Mouse (Mus musculus): ENCODE results near the gene Astn2.

Gene Astn2

DNA sequence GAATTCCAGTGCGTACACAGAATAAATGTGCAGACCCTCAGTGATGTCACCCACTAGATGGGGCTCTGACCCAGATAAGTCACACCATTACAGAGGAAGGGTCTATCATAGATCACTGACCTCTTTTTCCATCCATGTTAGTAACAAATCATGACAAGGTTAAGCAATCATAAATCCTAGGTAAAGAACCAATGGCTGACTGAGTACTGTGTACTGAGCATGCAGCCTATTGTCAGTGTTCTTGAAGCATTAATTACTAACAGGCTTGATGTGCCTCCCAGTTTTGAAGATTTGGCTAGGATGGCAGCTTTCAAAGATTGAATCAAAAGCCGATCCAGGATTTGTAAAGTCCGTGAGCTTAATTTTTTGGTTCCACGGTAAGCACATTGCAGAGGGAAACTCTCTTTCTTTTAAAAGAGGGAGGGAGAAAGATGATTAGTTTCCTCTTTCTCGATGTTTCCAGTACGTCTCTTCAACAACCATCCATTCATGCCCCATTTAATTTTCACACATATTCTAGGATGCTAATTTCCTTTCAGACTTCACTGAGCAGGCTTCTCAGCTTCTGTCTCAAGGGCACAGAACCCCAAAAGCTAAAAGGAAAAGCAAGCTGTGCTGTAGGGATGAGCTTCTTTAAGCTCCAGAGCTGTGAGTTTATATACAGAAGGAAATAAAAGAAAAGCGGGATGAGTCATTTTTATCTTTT lies 93.9 kb downstream of the Astn2 start:
- no peak for DNase-seq

DNA sequence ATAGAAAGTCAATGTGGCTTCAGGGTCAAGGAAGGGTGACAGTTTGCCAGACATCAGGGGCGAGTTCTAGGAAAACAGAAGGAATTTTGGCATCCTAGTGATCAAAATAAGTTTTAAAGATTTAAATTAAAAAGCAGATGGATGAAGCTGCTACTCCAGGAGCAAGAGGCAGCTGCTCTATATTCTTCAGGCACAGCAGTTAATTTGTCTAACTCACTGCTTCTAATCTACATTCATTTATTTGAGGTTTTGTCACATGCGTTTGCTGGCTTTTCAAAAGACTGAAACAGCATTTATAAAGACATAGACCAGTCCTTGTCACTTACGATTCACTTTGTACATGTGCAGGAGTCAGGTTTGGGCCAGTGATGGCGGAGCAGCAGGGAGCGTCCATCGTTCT lies 98.0 kb downstream of the Astn2 start:
- DNase-seq = no peak

DNA sequence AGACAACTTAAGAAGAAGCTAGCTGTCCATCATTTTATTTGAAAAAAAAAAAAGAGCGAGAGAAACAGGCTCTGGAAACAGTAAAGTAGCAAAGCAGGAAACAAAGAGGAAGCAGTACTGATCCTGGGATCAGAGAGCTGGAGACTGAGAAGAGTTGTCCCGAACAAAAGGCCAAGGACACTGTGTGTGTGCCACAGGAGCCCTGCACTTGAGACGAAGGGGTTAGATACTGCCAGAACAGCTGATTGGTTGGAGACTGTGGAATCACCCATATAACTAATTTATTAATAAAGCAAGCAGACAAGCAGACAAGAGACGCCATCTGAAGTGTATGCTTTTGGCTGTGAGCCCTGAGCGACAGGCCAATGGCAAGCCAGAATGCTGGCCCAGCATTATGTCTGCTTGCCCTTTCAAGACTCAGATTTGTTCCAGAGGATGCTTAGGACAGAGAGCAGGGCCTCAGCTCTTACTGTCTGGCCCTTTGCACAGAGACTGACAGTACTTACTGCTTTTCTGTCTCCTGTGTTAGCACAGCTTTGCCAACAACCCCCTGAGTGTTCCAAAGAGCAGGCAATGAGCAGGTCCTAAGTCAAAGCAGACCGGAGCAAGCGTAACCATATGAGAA lies 101.6 kb downstream of the Astn2 start:
- no peak for DNase-seq

DNA sequence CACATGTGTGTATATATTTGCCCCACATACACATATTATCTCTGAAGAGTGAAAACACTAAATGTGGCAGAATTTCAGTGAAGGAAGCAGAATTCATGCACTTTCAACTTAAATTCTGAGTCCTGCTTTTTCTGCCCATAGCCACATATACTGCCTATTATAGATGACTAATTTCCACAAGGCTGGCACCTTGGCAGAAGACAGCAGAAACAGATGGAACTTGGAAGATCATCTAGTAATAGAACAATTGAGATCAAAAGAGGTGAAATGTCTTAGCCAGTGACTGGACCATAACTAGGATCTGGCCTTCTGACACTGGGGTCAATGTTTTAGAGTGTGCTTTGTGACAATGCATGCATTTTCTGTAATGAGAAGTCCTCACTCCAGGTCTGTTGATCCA lies 119.4 kb downstream of the Astn2 start:
- no peak for DNase-seq

DNA sequence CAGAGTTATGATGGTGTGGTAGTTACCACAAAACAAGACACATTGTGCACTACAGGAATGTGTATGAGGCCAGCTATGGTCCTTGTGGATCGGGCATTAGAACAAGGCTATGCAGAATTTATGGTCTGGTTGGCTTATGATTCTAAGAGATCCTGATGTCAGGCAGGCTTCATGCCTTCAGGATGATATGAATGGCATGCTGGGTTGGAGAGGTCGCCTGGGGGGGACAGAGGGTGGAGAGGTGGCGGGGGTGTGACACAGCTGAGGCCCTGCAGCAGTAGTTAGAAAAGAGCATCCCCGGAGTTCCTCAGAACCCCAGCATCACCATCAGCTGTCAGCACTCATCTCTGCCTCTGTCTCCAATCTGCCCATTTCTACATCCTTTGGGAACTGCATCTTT lies 128.3 kb downstream of the Astn2 start:
- no peak for DNase-seq

DNA sequence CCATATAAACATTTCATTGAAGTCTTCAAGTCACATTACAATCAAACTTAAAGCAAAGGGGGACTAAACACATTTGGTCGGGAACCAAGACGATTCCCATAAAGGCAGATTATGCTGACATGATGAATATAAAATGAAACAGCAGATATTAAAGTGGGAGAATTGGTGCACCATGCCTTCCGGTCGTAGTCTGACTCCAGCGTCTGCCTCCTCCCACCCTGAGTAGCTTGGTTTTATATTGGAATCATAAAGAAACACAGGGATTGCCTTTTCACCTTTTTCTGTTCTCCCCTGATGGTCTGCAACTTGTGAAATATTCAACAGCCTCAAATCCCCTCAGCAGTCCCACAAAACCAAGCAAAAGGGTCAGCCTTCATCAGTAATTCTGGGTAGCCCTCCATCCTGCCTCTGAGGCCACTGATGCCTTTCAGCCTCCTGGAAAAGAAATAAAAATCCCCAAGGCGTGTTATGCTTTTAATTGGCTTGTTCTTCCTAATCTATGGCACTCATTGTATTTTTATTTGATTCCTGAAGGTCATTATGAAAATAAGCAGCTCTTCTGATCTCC lies 132.8 kb downstream of the Astn2 start:
- no peak for DNase-seq

DNA sequence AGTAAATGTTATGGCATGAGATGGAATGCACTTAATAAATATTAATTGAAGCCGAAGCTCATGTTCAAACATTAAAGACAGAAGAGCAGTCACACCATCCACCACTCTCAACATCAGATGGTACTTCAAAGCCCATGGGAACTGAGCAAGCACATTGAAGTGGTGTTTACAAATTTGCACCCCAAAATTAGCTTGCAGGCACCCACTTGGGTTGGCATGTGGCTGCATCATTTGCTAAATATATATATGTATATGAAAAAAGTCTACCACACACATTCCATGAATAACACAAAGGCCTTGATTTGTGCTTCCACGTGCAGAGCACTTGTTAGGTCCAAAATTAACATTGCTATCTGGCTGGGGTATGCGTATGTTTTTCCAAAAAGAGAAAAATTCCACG lies 140.4 kb downstream of the Astn2 start:
- no peak for DNase-seq

DNA sequence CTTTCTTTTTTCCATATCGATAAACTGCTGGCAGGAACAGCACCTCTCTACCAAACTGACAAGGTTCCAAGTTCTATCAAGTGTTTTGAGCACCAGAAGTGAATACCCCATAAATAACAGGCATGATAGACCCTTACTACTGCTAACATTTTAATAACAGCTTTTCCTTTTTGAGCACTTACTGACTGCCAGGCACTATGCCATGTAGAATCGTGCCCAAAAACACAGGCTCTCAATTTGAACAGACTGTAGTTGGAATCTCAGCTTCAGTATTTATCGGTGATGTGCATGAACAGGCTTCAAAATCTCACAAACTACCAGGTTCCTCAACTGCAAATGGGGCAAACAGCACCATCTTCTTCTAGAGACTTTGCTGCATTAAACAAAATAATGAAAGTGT lies 143.1 kb downstream of the Astn2 start:
- no peak for DNase-seq

DNA sequence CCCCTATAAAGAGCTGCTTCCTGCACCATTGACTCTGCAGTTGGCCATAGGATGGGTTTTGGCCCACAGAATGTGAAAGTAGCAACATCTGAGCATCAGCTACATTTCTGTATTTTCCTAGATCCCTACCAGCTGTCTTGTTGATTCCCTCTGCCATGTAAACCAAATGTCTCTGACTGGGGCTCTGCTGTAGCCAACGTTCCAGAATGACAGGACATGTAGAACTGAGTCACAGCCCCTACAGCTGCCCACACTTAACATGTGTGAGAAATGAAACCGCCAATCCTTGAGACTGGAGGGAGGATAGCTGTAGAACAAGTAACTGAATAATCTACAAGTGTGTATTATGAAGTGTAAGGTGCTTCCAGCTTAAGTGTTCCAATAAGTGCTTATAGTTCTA lies 145.5 kb downstream of the Astn2 start:
- no peak for DNase-seq

DNA sequence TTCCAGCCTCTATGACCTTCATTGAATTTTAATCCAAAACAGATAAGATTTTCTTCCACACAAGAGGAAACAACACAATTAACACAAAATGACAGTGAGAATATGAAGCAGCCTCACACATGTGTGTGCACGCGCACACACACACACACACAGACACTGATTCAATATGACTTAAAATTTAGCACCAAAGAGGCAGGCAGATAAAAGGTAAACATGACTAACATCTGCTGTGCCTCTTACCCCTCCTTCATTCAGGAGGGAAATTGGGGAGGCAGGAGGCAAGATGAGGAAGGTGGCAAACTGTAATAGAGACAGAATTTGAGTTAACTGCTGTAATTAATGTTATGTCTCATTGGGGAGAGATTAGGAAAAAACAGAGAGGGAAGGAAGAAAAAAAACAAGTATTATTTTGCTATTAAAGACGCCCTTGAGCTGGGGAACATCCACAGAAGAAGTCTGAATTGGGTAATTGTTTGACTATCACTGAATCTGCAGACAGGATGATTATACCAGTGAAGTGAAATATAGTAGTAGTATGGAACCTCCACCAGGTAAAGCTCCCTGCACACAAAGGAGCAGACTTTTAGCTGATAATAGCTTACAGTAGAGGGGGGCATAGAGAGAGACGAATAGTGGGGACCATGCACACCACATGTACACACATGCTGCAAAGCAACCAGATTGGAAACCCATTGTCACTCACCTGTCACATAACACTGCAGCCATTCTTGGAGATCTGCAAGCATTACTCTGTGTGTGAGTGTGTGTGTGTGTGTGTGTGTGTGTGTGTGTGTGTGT lies 149.5 kb downstream of the Astn2 start:
- no peak for DNase-seq

DNA sequence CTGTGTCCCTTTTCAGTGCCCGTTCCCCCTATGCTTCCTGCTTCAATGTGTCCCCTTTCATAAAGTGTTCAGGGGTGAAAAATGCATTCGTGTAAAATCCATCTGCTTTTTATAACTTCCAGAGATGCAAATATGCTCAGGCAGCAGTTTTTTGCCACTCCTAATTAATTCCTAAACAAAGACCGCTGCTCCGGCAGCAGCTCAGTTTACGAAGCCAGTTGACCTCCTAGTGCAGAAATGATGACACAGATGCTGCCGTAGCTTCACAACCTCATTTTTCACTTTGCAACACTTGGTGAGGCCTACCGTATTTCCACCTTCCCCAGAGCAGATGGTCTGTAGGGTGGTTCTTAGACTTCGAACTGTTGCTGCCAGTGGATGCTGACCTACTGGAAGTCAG lies 155.9 kb downstream of the Astn2 start:
- no peak for DNase-seq

DNA sequence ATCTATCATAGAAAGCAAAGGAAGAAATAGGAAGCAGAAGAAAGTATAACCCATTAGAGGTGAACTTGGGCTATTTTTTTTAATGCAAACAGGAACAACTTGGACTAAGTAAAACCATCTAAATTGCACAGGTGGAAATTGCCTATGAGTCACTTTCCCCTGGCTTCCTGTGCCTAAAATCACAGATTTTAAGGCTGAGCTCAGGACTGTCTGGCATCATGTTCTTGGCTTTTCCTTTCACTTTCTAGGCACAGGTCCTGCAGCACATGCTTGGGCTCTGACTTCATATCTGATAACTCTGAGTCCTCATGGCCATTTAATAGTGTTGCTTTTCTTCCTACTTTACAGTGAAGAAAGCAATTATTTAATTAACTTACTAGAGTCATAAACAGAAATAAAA lies 161.7 kb downstream of the Astn2 start:
- no peak for DNase-seq

DNA sequence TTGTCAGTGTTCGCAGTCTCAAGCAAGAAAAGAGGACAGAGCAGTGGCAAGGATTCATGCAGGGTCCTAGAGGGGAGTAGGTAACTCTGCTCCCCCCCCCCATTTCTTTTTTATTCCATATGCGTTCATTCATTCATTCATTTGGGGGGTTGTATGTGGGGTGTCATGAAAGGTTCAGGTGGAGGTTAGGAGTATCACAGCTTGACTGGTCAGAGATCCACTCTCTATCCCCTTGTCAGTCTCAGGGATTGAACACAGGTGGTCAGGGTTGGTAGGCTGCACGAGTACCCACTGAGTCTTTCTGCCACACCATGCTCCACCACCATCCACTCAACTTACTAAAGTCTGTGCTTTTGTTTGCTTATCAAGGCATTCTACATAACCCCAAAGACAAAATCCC lies 171.6 kb downstream of the Astn2 start:
- no peak for DNase-seq

DNA sequence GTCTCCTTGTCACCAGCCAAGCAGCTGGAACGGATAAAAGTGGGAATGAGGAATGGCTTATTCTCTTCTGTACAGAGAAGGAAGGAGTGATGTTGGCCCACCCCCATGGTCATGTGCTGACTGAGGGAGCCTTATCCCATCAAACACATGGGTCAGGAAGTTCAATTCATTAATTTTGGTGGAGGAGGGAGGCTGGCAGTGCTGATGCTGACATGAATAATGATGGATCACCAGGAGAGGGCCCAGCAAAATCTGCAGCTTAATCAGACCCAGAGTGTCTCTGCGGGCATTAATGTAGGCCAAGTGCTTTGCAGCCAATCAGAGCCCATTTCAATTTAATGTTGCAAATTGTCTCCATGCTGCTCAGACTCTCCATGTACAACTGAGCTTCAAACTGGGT lies 172.1 kb downstream of the Astn2 start:
- DNase-seq = no peak

DNA sequence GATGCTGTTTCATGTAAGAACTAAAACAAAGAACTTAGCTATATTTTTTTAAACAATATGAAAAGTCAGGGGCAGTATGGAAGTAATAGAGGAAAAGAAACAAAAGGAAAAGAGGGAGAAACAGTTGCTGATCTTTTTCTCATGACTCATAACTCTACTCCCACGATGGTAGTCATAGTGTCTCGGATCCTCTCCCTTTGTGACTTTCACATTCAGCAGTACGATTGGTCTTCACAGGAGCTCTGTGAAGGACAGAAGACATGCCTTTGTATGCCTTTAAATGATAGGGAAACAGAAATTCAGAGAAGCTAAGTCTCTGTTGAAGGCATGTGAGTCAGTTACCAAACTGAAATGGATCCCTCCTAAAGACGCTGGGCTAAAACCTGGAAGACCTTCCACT lies 173.7 kb downstream of the Astn2 start:
- DNase-seq = no peak

DNA sequence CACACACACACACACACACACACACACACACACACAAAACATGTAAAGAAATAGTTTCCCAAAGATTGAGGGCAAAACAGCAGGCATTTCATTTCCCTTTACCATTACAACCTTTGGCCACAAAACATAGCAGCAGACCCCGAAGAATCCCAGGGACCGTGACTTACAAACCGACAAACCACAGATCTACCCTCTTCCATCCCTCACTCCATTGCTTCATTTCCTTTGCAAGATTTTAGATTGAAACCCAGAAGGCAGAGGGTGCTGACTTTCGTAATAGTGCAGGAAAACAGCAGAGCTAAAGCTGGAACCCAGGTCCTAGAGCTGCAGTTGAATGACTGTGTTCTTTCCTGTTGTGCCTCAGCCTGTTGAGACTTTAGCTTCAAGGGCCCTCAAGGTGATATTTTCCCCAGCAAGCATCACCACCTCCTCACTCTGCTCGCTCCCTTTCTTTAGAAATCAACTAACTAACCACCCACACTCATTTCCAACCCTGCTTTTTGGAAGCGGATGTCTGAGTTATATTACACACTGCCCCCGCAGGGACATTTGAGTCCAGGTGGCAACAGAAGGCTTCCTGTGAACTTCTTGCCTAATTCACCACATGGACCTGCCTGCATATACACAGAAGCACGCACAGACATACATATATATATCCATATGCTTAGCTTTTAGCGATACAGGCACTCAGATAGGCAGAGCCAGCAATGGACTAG lies 181.7 kb downstream of the Astn2 start:
- no peak for DNase-seq

DNA sequence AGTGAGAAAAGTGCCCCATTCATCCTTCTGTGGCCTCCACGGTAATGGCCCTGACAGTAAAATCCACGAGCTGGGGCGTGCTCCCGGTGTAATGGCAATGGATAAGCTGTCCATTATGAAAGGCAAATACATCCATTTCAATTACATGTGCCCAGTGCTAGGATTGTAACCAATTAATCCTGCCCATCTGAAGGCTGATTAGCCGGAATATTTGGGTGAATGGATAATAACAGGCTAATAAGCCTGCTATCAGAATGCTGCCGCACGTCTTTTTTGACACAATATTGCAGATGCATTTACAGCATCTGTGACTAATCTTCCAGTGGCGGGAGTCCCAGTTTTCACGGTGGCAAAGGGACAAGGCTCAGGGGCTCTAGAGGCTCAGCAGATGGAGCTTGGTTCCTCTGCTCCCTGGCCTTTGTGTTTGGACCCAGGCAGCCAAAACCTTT lies 189.2 kb downstream of the Astn2 start:
- DNase-seq = no peak

DNA sequence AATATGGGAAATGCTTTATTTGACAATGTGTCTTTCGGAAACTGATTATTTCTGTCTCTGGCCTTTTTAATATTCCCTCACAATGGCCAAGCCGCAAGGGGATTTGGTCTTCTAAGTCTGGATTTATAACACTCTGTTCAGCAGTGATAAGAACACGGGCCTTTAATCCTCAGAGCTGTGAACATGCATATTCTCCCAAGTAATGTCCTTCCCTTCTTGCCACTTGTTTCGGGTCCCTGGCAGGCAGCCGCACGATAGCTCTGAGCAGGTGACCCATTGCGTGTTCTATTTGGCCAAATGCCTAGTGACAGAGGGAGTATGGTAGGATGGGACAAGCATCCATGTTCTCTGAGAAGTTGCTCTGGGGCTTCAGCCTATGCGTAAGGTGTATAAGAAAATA lies 214.8 kb downstream of the Astn2 start:
- no peak for DNase-seq

DNA sequence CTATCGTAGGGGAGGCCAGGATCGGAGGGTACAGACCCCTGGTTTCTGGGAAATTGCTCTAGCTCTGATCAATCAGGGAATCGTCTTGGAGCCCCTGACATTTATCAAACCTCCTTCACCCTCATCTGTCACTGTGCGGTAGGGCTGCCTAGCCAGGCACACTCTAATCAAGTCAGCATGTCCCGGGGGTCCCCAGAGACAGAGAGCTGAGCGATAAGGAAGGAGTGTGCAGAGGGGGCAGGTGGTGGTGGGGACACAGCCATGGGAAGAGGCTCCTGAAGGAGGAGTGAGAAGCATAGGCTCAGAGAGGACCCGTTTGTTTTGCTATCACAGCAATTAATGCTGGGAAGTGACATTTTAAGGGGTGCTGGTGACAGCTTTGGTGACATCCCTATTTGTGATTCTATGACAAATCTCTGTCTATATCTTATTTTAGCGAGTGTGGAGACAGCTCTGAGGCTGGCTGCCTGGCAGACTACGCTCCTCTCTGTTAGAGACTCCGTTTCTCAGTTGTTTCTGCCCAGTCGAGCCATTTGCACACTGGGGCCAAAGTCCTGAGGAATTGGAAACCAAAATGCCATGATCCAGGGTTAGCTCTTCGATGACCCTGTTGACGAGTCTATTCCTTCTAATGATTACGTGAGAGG lies 228.4 kb downstream of the Astn2 start:
- DNase-seq = no peak

DNA sequence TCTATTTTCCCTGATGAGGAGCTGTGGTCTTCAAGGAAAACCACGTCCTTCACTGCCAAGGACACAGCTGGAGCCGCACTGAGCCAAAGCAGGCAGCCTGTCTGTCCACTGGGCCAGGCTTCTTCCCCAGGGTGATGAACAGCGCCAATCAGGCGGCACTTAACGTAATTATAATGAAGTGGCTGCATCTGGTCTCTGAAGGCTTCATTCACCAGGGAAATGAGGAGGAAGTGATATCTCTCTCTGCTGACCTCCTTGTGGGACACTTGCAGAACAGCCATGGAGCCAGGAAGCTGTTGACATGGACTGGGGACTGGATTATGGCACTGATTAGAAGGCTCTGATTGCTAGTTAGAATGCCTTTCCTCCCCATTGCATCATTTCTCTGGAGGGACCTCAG lies 232.8 kb downstream of the Astn2 start:
- no peak for DNase-seq

DNA sequence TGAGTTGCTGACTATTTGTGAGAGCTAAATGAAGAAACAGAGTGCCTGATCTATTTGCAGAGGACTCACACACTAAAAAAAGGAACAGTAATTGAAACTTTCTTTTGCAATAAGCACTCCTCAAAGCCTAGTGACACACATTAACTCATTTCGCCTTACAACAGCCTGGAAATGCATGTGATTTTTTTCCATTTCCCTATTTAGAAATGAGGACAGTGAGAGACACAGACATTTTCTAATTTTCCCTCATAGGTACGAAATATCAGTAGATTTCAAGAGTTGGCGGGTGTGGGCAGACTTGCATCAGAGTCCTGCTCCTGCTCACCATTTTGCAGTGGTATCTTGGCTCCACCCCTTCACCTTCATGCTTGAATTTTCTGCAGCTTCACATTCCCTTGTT lies 233.6 kb downstream of the Astn2 start:
- DNase-seq = no peak

DNA sequence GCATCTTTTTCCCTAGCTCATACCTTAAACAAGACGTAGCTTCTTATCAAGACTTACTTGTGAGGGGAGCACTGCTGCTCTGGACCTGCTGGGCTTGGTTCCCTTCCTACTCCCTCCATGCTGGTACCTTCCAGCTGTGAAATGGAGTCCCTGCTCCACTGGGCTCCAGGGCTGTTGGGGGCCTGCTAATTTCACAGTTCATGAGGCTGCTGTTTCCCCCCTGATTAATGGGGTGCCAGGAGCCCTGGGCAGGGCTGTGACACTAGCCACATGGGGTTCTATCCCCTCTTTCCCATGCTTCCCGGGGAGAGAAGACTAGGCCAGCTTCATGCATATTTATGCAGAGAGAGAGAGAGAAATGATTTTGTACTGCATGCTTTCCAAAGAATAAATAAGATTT lies 234.9 kb downstream of the Astn2 start:
- no peak for DNase-seq

DNA sequence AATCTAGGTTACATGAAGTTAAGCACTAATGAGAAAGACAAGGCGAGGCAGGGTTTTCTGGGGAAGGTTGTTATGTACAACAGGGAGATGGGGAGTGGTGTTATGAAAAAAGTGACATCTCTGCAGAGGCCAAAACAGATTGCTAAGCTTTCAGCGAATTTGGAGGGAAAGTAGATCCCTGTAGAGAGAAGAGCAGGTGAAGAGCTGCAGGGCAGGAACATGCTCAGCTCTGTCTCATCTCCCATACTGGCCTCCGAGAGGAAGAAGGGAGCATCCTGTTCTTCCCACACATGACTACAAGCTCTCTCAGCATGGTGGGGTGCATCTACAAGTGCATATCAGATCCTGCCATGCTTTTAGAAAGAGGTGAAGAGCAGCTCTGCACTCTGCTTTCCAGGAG lies 245.7 kb downstream of the Astn2 start:
- no peak for DNase-seq

Measured in spleen, adult 18-20 months (tissue).